Mouse (Mus musculus) bone marrow, adult 2 months (tissue): ENCODE data around the gene Ttc13.

Source experiments
- CTCF ChIP-seq: fragments of 200-500 bp; IDR thresholded peaks from 2 replicates; pipeline ENCODE4 v1.5.1; 2011; ENCODE audit warnings: low read length, control low read depth; ENCODE audit not compliant: control insufficient read depth, insufficient read depth
- POLR2A ChIP-seq: fragments of 200-500 bp; IDR thresholded peaks from 2 replicates; pipeline ENCODE4 v1.6.1; 2011; ENCODE audit warnings: low read depth, mild to moderate bottlenecking, control low read depth, low read length, borderline replicate concordance; ENCODE audit not compliant: control insufficient read depth

DNA sequence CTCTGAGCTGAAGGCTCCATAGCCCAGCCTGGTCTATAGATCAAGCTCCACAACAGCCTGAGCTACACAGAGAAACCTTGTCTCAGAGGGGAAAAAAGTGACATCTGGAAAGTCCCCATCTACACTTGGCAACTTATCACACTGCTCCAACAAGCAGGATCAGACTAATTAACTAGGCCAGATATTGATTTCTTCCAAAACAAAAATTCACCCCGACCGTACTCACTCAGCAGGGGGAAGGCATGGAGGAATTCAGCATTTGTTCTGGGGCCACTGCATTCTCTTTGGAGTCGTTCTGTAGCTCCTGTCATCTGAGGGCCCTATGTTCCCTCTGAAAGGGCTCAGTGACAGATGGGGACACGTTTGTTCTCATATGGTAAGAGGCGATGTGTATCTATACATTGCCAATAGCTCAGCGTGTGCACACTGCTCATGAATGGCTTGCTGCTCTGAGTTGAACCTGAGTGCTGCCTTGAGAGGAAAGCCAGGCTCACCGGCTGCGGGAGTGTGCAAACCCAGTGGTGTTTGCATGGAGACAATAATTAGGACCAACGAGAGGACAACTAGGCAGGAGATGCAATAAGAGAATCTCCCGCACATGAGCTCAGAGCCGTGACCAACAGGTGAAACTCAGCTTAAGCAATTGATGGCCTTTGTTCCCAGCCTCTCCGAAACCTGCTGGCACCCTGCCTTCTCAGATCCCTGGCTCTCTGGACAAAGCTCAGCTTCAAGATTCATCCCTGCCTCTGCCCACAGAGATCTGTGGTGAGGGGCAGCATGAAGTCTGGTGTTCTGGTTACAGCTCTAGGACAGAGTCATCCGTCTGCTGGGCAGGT, 87.2 kb downstream of the Ttc13 start:
- TF ChIP-seq CTCF = no peak
- TF ChIP-seq POLR2A = no peak
